Mouse (Mus musculus): ENCODE measurements at regions not wholly inside any gene's neighbourhood (a gene's known extent, or its start where the extent isn't known, plus 50 kb on each side); places are given as distances from the start of the nearest gene placed in this dataset.

GRCm38 (mm10) chr13:116795041-116795440, 230.3 kb downstream of the Parp8 start:
- no peak for DNase-seq (ENCODE audit: inconsistent ontology term)

- no peak for DNase-seq (ENCODE audit: inconsistent ontology term)
Measured at GRCm38 (mm10) chr13:116781616-116782015, 243.7 kb downstream of the Parp8 start.

- DNase-seq (ENCODE audit: inconsistent ontology term): peak; percentile 5
Measured at GRCm38 (mm10) chr13:116765491-116765890, 259.8 kb downstream of the Parp8 start.

- DNase-seq (ENCODE audit: inconsistent ontology term): no peak
Measured at GRCm38 (mm10) chr13:116759912-116760311, 265.4 kb downstream of the Parp8 start.

- DNase-seq (ENCODE audit: inconsistent ontology term): no peak
Measured at GRCm38 (mm10) chr13:116740825-116741224, 284.5 kb downstream of the Parp8 start.

- no peak for DNase-seq (ENCODE audit: inconsistent ontology term)
Measured at GRCm38 (mm10) chr13:116723361-116724153, 301.8 kb downstream of the Parp8 start.

GRCm38 (mm10) chr13:116714809-116715208, 310.5 kb downstream of the Parp8 start:
- peak; percentile 22 for DNase-seq (ENCODE audit: inconsistent ontology term)

GRCm38 (mm10) chr13:116711866-116712593, 313.3 kb downstream of the Parp8 start:
- peak; percentile 63 for DNase-seq (ENCODE audit: inconsistent ontology term)

- no peak for DNase-seq (ENCODE audit: inconsistent ontology term)
Measured at GRCm38 (mm10) chr13:116711148-116711865, 314.0 kb downstream of the Parp8 start.

- DNase-seq (ENCODE audit: inconsistent ontology term): no peak
Measured at GRCm38 (mm10) chr13:116709671-116710070, 315.7 kb downstream of the Parp8 start.

- no peak for DNase-seq (ENCODE audit: inconsistent ontology term)
Measured at GRCm38 (mm10) chr13:116708846-116709245, 316.5 kb downstream of the Parp8 start.

- DNase-seq (ENCODE audit: inconsistent ontology term): no peak
Measured at GRCm38 (mm10) chr13:116708456-116708780, 316.9 kb downstream of the Parp8 start.

- DNase-seq (ENCODE audit: inconsistent ontology term): peak; percentile 26
Measured at GRCm38 (mm10) chr13:116707621-116708455, 317.5 kb downstream of the Parp8 start.

GRCm38 (mm10) chr13:116706401-116707330, 318.7 kb downstream of the Parp8 start:
- no peak for DNase-seq (ENCODE audit: inconsistent ontology term)

- peak; percentile 46 for DNase-seq (ENCODE audit: inconsistent ontology term)
Measured at GRCm38 (mm10) chr13:116705611-116706386, 319.5 kb downstream of the Parp8 start.

- DNase-seq (ENCODE audit: inconsistent ontology term): no peak
Measured at GRCm38 (mm10) chr13:116688714-116689113, 336.6 kb downstream of the Parp8 start.
